Mouse (Mus musculus) G1E (cell line): ENCODE data around the gene Fcgrt.

Source experiments
- CTCF ChIP-seq: IDR thresholded peaks from 2 replicates; pipeline ENCODE4 v1.5.1; 2012; ENCODE audit warnings: low read depth, low read length, inconsistent platforms, mixed read lengths
- GATA1 ChIP-seq: IDR thresholded peaks from 2 replicates; pipeline ENCODE4 v1.6.1; 2012; ENCODE audit warnings: borderline replicate concordance, low read length, inconsistent platforms, mixed read lengths
- POLR2AphosphoS5 ChIP-seq: IDR thresholded peaks from 2 replicates; pipeline ENCODE4 v1.6.1; 2012; ENCODE audit warnings: low read depth, low read length, inconsistent platforms; ENCODE audit not compliant: insufficient replicate concordance
- TAL1 ChIP-seq: conservative IDR thresholded peaks from 2 replicates; pipeline ENCODE4 v1.6.1; 2012; ENCODE audit warnings: low read depth, low read length, inconsistent platforms, mixed read lengths

DNA sequence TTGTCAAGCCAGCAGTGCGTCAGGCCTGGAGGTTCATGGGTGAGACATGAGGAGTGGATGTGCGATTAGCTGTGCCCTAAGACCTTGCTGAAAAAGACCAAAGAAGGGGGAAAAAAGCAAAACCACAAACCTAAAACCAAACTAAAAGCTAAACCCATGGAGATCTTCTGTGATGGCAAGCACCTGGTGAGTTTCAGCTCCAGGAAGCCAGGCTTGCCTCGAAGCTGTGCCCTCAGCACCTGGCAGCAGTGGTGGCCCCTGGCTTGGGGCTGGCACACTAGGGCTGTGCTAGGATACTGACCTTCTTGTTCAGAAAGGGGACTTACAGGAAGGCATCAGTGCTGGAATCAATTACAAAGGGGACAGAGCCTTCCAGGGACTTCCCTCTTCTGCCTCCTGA lies 37.7 kb upstream of the Fcgrt start:
- no peak for TF ChIP-seq CTCF
- no peak for TF ChIP-seq GATA1
- no peak for TF ChIP-seq POLR2AphosphoS5
- no peak for TF ChIP-seq TAL1
